Mouse (Mus musculus) macrophage (primary cell): ENCODE data around the gene Cacna1c. TPM values are rescaled to one million over a fixed set of nuclear protein-coding genes. Genes with fewer than 3 reads are reported as not detected.

Experiments
- H3K27ac ChIP-seq: fragments of 350-480 bp; formaldehyde crosslinking; 2 replicates; pipeline ENCODE4 v1.9.0; 2021
- H3K36me3 ChIP-seq: fragments of 350-480 bp; formaldehyde crosslinking; 2 replicates; pipeline ENCODE4 v1.9.0; 2021; ENCODE audit errors: inconsistent target
- H3K4me3 ChIP-seq: fragments of 350-480 bp; formaldehyde crosslinking; 2 replicates; pipeline ENCODE4 v1.9.0; 2021; ENCODE audit errors: inconsistent target
- H3K79me2 ChIP-seq: fragments of 350-480 bp; formaldehyde crosslinking; 2 replicates; pipeline ENCODE4 v1.9.0; 2021; ENCODE audit errors: inconsistent target
- WGBS: methylation state at CpG from one replicate; pipeline ENCODE4 v1.1.7; 2026; ENCODE audit warnings: inconsistent platforms; ENCODE audit not compliant: missing documents; 5-methylcytosine and 5-hydroxymethylcytosine counted together
- polyA plus RNA-seq: library from polyadenylated mRNA; stranded (reverse); fragments of 250-400 nt; gene quantifications from 3 replicates; pipeline ENCODE4 v1.2.4, GENCODE M21; 2018; ENCODE audit warnings: inconsistent platforms

The Cacna1c gene
- polyA plus RNA-seq, 1 experiment from 2014 or later, result not detected

DNA sequence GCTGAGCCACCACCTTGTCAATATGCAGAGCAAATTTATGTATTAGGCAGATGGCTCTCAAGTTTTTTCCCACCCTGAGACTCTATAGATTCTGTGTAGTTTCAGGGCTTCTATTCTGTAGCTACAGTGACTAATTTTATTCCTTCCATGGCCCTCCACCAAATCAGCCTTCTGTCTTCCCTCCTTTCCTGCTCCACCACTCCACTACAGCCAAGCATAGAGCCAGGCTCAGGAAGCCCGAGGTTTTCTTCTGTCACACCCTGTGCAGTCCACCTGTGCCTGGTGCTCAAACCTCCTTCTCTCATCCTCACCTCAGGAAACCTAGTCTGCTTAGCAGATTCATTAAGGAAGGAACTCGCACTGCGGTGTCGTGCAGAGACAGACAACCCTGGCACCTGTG lies 51.1 kb downstream of the Cacna1c start:
- Histone ChIP-seq H3K27ac (no peak overlapping the region), H3K36me3 (no peaks in the 10 kb centered on the region), H3K79me2 (no peaks in the 10 kb centered on the region), H3K4me3 (no peak overlapping the region)
- 44% methylated on average over 4 of the region's 4 CpGs for WGBS

DNA sequence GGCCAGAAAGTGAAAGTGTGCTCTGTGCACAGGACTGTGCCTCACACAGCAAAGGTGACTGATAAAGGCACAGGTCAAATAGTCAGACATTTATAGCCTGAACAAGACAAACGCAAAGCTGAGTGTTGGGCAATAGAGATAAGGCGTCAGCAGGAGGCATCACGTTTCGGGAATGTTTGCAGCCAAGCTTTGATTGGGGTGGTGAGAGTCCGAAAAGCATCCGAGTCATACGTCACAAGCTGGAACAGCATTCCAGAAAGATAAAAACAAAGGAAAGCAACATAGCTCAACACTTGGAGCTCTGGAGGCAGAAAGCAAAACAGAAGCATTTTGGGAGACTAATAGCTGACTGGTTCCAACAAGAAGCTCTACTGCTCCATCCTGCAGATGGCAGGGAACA lies 56.7 kb downstream of the Cacna1c start:
- H3K79me2 ChIP-seq, result no peaks in the 10 kb centered on the region
- H3K36me3 ChIP-seq, result no peaks in the 10 kb centered on the region
- H3K27ac ChIP-seq, result no peak overlapping the region
- no peak overlapping the region for H3K4me3 ChIP-seq
- 59% methylated on average over 7 of the region's 7 CpGs for WGBS

DNA sequence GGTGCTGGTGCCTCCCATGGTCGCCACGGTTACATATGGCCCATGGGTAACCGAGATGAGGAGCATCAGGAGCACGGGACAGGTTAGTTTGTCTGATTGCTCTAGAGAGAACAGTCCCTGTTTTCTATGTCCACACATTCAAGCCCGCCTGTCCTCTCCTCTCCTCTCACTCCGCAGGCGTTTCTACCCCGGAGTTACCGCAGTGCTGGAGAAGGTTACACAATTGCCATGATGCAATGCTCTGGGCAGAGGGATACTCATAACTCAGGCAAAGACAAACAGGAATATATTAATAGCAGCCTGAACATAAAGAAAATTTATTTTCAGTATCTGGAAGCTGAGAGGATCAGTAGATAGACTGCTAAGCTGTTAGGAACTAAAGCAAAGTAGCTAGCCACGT lies 58.5 kb downstream of the Cacna1c start:
- H3K4me3 ChIP-seq, result no peak overlapping the region
- H3K79me2 ChIP-seq, result no peaks in the 10 kb centered on the region
- WGBS, result 93% methylated on average over 10 of the region's 10 CpGs
- H3K27ac ChIP-seq, result no peak overlapping the region
- H3K36me3 ChIP-seq, result no peaks in the 10 kb centered on the region

DNA sequence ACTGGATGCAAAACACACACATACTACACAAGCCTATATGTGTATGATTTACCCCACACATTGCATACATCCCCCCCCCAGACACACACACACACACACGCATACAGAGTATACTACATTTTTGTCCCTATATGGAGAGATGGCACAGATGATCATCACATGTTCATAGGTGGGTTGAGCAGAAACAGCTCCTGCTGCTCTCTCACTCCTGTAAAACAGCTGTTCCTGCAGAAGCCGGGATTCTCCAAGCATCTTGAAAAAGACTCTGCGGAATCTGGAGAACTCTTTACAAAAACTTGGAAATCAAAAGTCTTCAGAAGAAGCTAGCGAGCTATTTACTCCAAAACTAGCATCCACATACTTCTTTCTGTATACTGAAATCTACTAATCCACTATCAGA lies 63.4 kb downstream of the Cacna1c start:
- WGBS, result 93% methylated on average over 4 of the region's 4 CpGs
- no peaks in the 10 kb centered on the region for H3K36me3 ChIP-seq
- H3K4me3 ChIP-seq, result no peak overlapping the region
- H3K27ac ChIP-seq, result no peak overlapping the region
- H3K79me2 ChIP-seq, result no peaks in the 10 kb centered on the region

DNA sequence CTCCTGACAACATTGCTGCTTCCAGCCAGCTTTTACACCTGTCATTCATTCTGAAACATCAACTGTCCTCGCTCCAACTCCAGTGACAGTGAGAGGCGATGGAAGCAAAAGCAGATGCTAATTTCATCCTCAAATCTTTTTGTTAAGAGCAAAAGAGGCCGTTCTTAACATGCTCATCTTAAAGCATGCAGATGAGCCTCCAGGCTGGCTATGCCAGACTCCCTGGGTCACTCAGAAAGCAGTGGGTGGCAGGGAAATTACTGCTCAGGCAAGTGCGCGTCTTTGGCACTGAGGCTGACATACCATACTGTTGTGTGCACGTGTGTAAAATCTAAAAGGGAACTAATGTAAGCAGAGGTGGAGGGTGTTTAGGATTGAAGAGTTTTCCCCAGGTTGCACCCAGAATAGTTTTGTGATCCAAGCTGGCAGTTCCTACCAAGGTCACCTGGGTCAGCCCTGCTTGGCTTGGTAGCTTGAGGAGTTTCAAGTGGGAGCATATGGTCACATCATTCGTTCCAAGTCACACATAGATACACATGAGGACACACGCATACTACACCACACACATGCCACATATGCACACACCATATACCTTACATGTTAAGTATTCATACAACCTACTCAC lies 64.0 kb downstream of the Cacna1c start:
- 88% methylated on average over 8 of the region's 8 CpGs for WGBS
- Histone ChIP-seq H3K27ac (no peak overlapping the region), H3K36me3 (no peaks in the 10 kb centered on the region), H3K4me3 (no peak overlapping the region), H3K79me2 (no peaks in the 10 kb centered on the region)

DNA sequence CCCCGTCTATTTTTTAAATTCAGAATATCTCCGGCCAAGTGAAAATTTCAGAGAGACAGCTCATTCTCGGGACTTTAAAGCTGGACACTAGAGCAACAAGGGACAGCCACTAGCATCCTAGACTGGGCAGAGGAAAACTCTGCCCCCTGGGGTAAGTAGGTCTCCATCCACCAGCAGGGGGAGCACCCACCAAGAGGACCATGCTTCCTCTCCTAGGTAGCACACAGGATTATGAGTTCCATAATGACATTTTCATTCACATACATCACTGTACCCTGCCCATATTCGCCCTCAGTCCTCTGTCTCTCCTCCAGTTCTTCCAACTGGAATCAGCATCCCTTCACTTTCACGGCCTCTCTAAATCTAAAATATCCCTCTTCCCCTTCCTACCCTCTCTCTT lies 66.6 kb downstream of the Cacna1c start:
- WGBS, result 88% methylated on average over 5 of the region's 5 CpGs
- no peaks in the 10 kb centered on the region for H3K79me2 ChIP-seq
- H3K4me3 ChIP-seq, result no peak overlapping the region
- H3K36me3 ChIP-seq, result no peaks in the 10 kb centered on the region
- H3K27ac ChIP-seq, result no peak overlapping the region

DNA sequence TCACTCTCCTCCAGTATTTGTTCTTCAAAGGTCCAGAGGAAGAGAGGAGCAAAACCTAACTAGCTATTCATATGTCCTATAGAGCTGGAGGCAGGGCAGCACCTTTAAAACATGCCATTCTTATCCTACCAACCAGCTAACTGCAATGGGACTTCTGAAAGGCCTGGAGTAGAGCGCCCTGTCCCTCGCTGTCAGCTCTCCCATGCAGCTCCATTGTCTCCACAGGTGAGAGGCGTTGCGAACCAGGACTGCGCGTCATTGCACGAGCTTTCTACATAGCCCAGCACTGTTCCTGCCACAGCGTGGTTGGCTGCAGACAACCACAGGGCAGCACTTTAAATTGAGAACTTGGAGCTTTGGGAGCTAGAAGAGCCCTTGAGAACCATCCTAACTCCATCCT lies 67.7 kb downstream of the Cacna1c start:
- Histone ChIP-seq H3K36me3 (no peaks in the 10 kb centered on the region), H3K79me2 (no peaks in the 10 kb centered on the region), H3K27ac (no peak overlapping the region), H3K4me3 (no peak overlapping the region)
- WGBS, result 89% methylated on average over 8 of the region's 8 CpGs

DNA sequence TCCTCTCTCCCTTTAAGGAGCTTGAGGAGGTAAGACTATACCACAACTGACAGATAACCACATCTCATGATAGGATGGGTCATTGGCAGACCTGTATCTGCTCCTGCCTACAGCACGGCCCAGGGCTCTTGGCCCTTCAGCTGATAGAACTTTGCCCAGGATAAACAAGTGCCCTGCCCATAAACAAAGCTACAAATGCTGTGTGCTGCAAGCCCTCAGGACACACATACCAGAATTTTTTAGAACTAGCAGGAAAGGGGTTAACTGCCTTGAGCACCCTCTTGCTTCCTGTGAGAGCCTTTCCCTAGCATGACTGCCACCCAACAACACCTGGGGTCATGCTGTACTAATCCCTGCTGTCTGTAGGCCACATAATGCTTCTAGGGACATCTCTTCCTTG lies 68.1 kb downstream of the Cacna1c start:
- Histone ChIP-seq H3K79me2 (no peaks in the 10 kb centered on the region), H3K27ac (no peak overlapping the region), H3K36me3 (no peaks in the 10 kb centered on the region), H3K4me3 (no peak overlapping the region)
- 94% methylated on average over 1 of the region's 1 CpGs for WGBS

DNA sequence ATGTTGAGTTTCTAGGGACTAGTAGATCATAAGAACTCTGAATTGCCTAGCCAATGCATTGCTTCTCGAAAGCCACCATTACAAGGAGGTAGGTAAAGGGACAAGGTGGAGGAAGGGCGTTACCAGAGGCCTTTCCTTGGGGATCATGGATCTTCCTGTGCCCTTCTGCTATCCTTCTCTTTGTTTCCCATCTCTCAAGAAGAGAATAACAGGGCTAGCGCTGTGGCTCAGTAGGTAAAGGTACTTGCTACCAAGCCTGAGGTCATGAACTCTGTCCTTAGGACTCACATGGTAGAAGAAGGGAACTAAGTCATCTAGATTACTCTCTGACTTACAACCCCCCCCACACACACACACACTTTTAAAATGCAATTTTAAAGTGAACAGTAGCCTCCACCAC lies 69.2 kb downstream of the Cacna1c start:
- WGBS, result 84% methylated on average over 3 of the region's 3 CpGs
- Histone ChIP-seq H3K27ac (no peak overlapping the region), H3K79me2 (no peaks in the 10 kb centered on the region), H3K4me3 (no peak overlapping the region), H3K36me3 (no peaks in the 10 kb centered on the region)

DNA sequence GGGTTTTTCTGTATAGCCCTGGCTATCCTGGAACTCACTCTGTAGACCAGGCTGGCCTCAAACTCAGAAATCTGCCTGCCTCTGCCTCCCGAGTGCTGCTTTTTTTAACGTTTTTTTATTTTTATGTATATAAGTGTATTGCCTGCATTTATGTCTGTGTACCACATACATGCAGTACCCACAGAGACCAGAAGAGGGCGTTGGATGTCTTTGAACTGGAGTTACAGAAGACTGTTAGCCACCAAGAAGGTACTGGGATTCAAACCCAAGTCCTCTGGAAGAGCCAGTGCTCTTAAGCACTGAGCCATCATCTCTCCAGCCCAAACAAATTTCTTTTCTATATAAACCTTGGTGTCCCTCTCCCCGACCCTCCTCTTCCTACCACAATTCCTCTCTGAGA lies 77.8 kb downstream of the Cacna1c start:
- no peak overlapping the region for H3K4me3 ChIP-seq
- WGBS, result 57% methylated on average over 4 of the region's 4 CpGs
- H3K36me3 ChIP-seq, result no peaks in the 10 kb centered on the region
- no peaks in the 10 kb centered on the region for H3K79me2 ChIP-seq
- no peak overlapping the region for H3K27ac ChIP-seq

DNA sequence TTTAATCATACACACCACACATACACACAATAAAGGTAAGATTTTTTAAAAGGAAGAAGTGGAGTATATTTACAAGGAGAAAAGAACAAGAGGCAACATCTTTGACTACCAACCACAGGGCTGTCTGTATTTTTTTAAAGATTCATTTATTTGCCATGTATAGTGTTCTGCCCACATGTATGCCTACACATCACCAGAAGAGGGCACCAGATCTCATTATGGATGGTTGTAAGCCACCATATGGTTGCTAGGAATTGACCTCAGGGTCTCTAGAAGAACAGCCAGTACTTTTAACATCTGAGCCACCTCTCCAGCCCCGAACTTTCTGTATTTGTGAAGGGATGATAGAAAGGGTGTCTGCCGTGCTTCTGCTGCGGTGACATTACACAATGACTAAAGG lies 79.9 kb downstream of the Cacna1c start:
- Histone ChIP-seq H3K4me3 (no peak overlapping the region), H3K27ac (no peak overlapping the region), H3K79me2 (no peaks in the 10 kb centered on the region), H3K36me3 (no peaks in the 10 kb centered on the region)
- 100% methylated on average over 3 of the region's 3 CpGs for WGBS

DNA sequence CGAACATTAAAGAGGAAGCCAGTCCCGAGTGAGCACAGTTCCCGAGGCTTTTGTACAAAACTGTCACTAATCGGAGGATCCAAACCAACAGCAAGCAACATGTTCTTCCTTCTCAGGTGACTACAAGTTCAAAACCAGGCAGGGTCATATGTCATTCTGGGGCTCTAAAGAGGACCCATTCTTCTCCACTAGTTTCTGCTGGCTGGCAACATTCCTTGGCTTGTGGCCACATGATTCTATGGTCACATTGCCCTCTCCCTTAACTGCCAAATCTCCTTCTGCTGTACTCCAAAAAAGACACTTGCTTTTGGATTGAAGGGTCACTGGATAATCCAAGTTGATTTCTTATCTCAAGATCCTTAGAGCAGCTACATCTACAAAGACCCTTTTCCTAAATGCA lies 82.9 kb downstream of the Cacna1c start:
- Histone ChIP-seq H3K4me3 (no peak overlapping the region), H3K36me3 (no peaks in the 10 kb centered on the region), H3K79me2 (no peaks in the 10 kb centered on the region), H3K27ac (no peak overlapping the region)
- 45% methylated on average over 4 of the region's 4 CpGs for WGBS

DNA sequence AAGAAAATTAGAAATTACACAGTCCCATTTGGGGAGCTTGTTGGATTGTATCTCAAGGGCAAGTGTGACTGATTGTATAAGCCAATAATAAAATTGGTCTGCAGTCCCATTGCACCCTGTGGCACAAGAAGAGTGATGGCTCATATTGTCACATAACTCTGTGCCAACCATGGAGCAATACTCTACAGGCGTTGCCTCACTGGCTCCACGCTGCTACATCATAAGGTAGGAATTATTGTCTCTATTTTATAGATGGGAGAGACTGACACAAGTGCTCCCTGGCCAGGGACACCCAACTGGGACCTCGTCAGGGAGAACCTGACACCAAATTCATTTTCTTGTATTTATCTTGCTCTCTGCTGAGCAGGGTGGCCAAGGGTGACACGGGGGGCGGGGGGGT lies 85.8 kb downstream of the Cacna1c start:
- no peaks in the 10 kb centered on the region for H3K36me3 ChIP-seq
- no peak overlapping the region for H3K4me3 ChIP-seq
- no peaks in the 10 kb centered on the region for H3K79me2 ChIP-seq
- 85% methylated on average over 5 of the region's 5 CpGs for WGBS
- H3K27ac ChIP-seq, result no peak overlapping the region

DNA sequence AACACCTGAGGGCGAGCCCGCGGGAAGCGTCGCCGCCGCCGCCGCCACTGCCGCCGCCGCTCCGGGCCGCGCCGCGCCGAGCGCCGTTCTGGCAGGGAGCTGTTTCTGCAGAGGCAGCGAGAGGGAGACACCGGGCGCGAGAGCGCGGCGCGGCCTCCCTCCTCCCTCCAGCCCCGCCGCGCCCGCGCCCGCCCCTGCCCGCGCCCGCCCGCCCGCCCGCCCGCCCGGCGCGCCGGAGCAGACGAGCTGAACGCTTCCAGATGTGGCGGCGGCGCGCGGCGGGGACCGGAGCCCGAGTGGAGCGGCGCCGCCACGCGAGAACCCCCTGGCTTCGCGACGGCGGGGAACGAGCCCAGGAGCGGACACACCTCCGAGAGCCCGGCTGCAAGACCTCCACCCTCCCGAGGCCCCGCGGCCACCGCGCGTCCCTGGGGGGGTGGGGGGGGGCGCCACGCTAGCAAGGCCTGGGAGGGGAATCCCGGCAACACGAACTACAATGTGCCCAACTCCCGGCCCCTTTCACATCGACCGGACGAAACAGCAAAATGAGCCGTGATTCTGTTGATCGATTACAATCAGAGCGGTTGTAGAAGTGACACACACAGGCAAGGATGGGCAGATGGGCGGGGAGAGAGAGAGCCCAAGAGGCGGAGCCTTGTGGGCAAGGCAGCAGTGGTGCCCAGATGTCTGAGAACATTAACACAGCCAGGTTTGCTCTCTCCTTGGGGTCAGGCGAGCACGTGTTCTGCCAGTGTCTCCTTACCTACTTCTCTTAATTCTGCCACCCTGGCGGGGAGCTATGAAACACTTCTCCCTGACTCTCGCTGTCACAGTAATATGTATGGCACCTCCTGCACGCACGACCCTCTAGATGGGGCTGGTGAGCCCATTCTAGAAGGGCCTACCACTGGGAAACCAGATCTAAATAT lies 87.5 kb downstream of the Cacna1c start:
- Histone ChIP-seq H3K36me3 (no peaks in the 10 kb centered on the region), H3K79me2 (no peaks in the 10 kb centered on the region), H3K27ac (no peak overlapping the region), H3K4me3 (no peak overlapping the region)
- WGBS, result 1% methylated on average over 46 of the region's 93 CpGs

DNA sequence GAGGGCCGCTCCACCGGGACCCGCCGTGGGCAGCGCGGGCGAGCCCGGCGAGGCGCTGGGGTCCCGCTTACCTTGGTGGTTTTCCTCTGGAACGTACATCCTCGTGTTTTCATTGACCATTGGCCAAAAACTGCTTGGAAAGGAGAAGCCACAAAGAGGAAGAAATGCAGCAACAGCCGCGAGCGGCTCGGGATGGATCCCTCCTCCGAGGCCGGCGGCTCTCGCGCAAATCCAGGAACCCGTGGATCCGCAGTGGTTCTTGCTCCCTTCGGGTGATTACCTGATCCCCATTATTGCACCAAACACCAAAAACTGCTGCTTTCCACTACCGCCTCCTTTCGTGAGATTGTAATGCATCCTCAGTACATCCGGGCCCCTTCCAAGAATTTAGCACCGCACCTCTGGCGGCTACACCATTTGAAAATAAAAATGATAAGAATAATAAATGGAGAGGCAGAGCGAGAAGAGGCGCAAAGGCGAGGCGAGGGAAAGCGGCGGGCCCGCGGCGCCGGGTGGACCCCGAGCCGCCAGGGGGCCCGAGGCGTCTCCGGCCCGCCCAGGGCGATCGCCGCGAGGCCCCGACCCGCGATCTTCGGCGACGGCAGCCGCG lies 88.3 kb downstream of the Cacna1c start:
- Histone ChIP-seq H3K27ac (no peak overlapping the region), H3K4me3 (no peak overlapping the region), H3K79me2 (no peaks in the 10 kb centered on the region), H3K36me3 (no peaks in the 10 kb centered on the region)
- 3% methylated on average over 46 of the region's 58 CpGs for WGBS
